Mouse (Mus musculus) ES-E14 (cell line): ENCODE data around the gene Ptdss2. TPM values are rescaled to one million over a fixed set of nuclear protein-coding genes. Genes with fewer than 3 reads are reported as not detected.

Experiments used
- DNase-seq: peaks from one replicate; pipeline ENCODE4 v3.0.0-alpha.2; 2013; ENCODE audit warnings: low read depth, low spot score
- H3K27ac ChIP-seq: 2 replicates; pipeline ENCODE4 v1.5.1; 2012; ENCODE audit warnings: low read depth, mild to moderate bottlenecking, low read length, moderate library complexity, mixed read lengths; ENCODE audit not compliant: poor library complexity, insufficient read depth, severe bottlenecking
- H3K36me3 ChIP-seq: 2 replicates; pipeline ENCODE4 v1.6.1; 2012; ENCODE audit warnings: mild to moderate bottlenecking, low read length, moderate library complexity, mixed read lengths; ENCODE audit not compliant: control insufficient read depth, poor library complexity, insufficient read depth, severe bottlenecking
- H3K4me1 ChIP-seq, 2 experiments: fragments of 150-350 bp in 1 of 2; sonication (generic) in 1 of 2; 2 replicates each; pipeline ENCODE4 v1.6.1; 2012; ENCODE audit warnings: low read length in 2 of 2, mild to moderate bottlenecking in 1 of 2, mixed read lengths in 1 of 2; ENCODE audit not compliant: control insufficient read depth in 2 of 2, insufficient read depth in 2 of 2, poor library complexity in 1 of 2
- H3K4me3 ChIP-seq, 2 experiments: fragments of 150-350 bp in 1 of 2; sonication (generic) in 1 of 2; 2 replicates each; pipeline ENCODE4 v1.5.1; 2012; ENCODE audit warnings: low read length in 2 of 2, low read depth in 1 of 2, mild to moderate bottlenecking in 1 of 2, mixed read lengths in 1 of 2; ENCODE audit not compliant: insufficient read depth in 1 of 2, poor library complexity in 1 of 2, severe bottlenecking in 1 of 2
- H3K9ac ChIP-seq: 2 replicates; pipeline ENCODE4 v1.6.1; 2012; ENCODE audit warnings: low read depth, mild to moderate bottlenecking, low read length, mixed read lengths; ENCODE audit not compliant: poor library complexity, insufficient read depth, severe bottlenecking
- H3K9me3 ChIP-seq: fragments of 150-350 bp; sonication (generic); 2 replicates; pipeline ENCODE4 v1.6.1; 2012; ENCODE audit warnings: low read depth, mild to moderate bottlenecking, low read length; ENCODE audit not compliant: control insufficient read depth, insufficient read depth
- CHD2 ChIP-seq: IDR thresholded peaks from 2 replicates; pipeline ENCODE4 v1.6.1; 2014; ENCODE audit warnings: mild to moderate bottlenecking, low read depth, low read length, inconsistent platforms
- HCFC1 ChIP-seq: IDR thresholded peaks from 2 replicates; pipeline ENCODE4 v1.6.1; 2012; ENCODE audit warnings: low read length, inconsistent platforms, borderline replicate concordance; ENCODE audit not compliant: insufficient read depth
- MAFK ChIP-seq: IDR thresholded peaks from 2 replicates; pipeline ENCODE4 v1.6.1; 2014; ENCODE audit warnings: mild to moderate bottlenecking, low read depth, low read length, inconsistent platforms; ENCODE audit not compliant: insufficient read depth
- ZC3H11A ChIP-seq: IDR thresholded peaks from 2 replicates; pipeline ENCODE4 v1.6.1; 2012; ENCODE audit warnings: low read depth, mild to moderate bottlenecking, inconsistent platforms, low read length, borderline replicate concordance
- ZNF384 ChIP-seq: IDR thresholded peaks from 2 replicates; pipeline ENCODE4 v1.6.1; 2012; ENCODE audit warnings: low read depth, low read length, inconsistent platforms
- in situ Hi-C, 2 experiments: fragments of 600-800 bp; cut with MboI; formaldehyde crosslinking; loops; one replicate each; pipeline ENCODE4 v1.15.1; 2025; ENCODE audit warnings: low sequenced_read_pairs in 2 of 2, inconsistent platforms in 1 of 2; ENCODE audit not compliant: unreplicated experiment in 2 of 2
- total RNA-seq: library from RNA; depleted of rRNA; stranded (reverse); fragments of 300-350 nt; gene quantifications from 2 replicates; pipeline ENCODE4 v1.2.3, GENCODE M21; 2012

The Ptdss2 gene
- total RNA-seq, 1 experiment: 65.1 TPM

DNA sequence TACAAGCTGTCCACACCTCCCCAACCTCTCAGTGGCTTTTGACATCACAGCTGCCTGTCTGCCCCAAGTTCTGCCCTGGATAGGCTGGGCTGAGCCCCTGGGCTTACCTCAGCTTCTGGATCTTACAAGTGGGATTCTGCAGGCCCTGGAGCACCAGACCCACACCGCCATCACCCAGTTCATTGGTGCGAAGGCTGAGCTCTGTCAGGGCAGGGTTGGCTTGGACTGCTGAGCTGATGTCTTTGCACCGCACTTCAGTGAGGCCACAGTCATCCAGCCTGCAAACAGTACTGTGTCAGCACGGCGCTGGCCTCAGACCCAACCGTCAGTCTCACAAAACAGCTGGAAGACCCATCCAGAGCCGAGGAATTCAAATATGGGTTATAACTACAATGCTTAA lies 42.2 kb downstream of the Ptdss2 start:
- no peaks in the 10 kb centered on the region for H3K9me3 ChIP-seq
- no peak overlapping the region for H3K4me3 ChIP-seq
- H3K9ac ChIP-seq: no peak overlapping the region
- H3K36me3 ChIP-seq: peaks cover 18% of the 10 kb centered on the region; the same call in 1 of the 2 replicates
- peaks cover 3 to 7% of the 10 kb centered on the region in 2 experiments; a peak in 2 of 4 replicates for H3K4me1 ChIP-seq
- in situ Hi-C loops: no loop called here
- DNase-seq: no peak
- no peak overlapping the region for H3K27ac ChIP-seq
- no peak for TF ChIP-seq CHD2
- TF ChIP-seq HCFC1: no peak
- no peak for TF ChIP-seq MAFK
- no peak for TF ChIP-seq ZC3H11A
- TF ChIP-seq ZNF384: no peak

DNA sequence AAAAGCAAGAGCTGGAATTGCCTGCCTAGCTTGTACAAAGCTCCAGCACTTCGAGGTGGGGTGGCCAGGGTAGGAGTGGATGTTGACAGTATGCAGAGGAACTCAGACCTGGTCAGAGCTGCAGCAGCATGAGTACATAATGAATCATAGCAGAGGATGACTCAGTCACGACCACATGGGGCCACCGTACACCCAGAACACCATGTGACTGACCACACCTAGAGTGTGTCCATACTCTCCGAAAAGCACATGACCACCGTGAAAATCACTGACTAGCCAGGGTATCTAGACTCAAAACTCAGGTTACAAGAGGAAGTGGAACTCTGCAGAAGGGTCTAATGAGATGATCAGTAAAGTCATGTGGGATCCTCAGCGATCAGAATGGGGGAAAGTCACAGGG lies 42.7 kb downstream of the Ptdss2 start:
- Histone ChIP-seq H3K9me3 (no peaks in the 10 kb centered on the region), H3K4me1 (peaks cover 3 to 7% of the 10 kb centered on the region in 2 experiments; a peak in 2 of 4 replicates), H3K4me3 (no peak overlapping the region), H3K27ac (no peak overlapping the region), H3K36me3 (peaks cover 18% of the 10 kb centered on the region; the same call in 1 of the 2 replicates), H3K9ac (no peak overlapping the region)
- in situ Hi-C loops: no loop called here
- TF ChIP-seq ZC3H11A (no peak), HCFC1 (no peak), MAFK (no peak), ZNF384 (no peak), CHD2 (no peak)
- no peak for DNase-seq

DNA sequence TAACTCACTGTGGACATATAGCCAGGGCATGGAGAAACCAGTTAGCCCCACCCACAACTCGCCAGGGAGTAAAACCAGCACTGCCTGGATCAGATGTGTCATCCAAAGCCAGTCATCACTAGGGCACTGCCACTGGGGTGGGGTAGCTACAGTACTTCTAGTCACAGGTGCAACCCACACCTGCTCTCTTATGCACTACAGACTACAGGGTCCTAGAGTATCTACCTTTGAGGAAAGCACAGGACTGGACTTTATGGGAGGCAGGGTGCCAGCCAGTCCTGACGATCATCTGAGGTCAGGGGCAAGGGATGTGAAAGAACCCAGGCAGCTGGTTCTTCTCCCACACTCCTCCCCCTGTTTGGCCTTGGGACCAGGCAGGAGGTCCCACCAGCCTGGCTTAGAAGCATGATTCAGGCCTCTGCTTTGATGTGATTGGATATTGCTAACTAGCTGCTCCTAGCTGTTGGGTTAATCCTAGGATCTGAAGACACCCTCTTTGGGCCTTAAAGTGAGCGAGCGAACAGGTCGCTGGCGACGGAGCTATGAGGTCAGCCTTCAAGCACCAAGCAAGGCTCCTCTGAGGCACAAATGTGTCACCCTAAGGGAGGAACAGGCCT lies 45.8 kb downstream of the Ptdss2 start:
- TF ChIP-seq MAFK (no peak), HCFC1 (no peak), ZNF384 (no peak), CHD2 (no peak), ZC3H11A (no peak)
- H3K27ac ChIP-seq: no peak overlapping the region
- H3K4me3 ChIP-seq: peak overlapping the region; percentile 58 to 63
- in situ Hi-C loops: no loop called here
- H3K36me3 ChIP-seq: peaks cover 8% of the 10 kb centered on the region; the same call in 1 of the 2 replicates
- peak overlapping the region; percentile 67 for H3K9ac ChIP-seq
- no peaks in the 10 kb centered on the region for H3K9me3 ChIP-seq
- peaks cover 3 to 7% of the 10 kb centered on the region in 2 experiments; a peak in 2 of 4 replicates for H3K4me1 ChIP-seq
- DNase-seq: no peak

DNA sequence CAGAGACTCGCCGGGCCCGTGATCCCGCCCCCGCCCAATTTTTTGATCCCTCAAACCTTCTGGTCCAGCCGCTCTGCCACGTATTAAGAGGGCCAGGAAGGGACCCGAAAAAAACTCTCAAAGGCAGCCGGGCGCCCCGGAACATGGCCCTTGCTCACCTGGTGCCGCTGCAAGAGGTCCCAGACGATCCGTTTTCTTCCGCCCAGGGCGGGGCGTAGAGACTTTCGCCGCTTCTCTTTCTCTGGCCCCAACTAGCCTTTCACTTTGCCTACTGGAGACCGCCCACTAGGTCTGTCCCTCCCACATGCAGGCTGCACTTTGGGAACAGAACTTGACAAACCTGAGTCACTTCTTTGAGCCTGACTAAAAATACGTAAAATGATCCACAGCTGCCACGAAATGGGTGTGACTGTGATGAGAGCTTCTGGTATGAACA lies 46.4 kb downstream of the Ptdss2 start:
- Histone ChIP-seq H3K9me3 (no peaks in the 10 kb centered on the region), H3K9ac (peak overlapping the region; percentile 67), H3K4me1 (peaks cover 5 to 7% of the 10 kb centered on the region in 2 experiments; a peak in 2 of 4 replicates), H3K4me3 (peak overlapping the region; percentile 58 to 63), H3K27ac (no peak overlapping the region), H3K36me3 (peaks cover 8% of the 10 kb centered on the region; the same call in 1 of the 2 replicates)
- DNase-seq: peak; percentile 63
- TF ChIP-seq HCFC1: no peak
- TF ChIP-seq CHD2: no peak
- TF ChIP-seq ZNF384: no peak
- 0 out of 2 replicates have a peak, but pooled peaks have one; percentile 11 for TF ChIP-seq MAFK
- TF ChIP-seq ZC3H11A: no peak
- in situ Hi-C loops: no loop called here
